Mouse (Mus musculus) cerebral cortex, adult 2 months (tissue): Measurements from ENCODE around the gene Gm10283.

ENCODE experiments used
- WGBS: fragments of 180-500 bp; shearing (Covaris S2); methylation state at CpG from one replicate; pipeline ENCODE4 v1.1.7; 2018; 5-methylcytosine and 5-hydroxymethylcytosine counted together

The Gm10283 gene

DNA sequence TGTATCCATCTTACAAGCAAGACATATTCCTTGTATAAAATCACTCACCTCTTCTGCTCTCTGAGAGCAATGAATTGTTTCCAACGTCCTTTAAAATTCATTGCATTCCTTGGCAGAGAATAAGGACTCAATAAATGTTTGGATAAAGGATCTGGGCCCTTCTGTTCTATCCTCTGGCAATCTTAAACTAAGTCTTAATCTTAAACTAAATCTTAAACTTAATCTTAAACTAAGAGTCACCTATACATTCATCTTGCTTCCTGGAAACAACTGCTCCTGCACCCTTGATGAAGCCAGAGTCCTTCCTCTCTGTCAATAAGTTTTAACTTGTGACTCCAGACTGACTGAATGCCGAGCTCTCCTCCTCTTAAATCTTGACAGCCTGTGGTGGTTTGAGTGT is at the start of gene Gm10283:
Gene Gm10283 (minus strand): TSS at position 101 of the 400 bp plus-strand sequence.
- 73% methylated on average over 2 of the region's 2 CpGs for WGBS

DNA sequence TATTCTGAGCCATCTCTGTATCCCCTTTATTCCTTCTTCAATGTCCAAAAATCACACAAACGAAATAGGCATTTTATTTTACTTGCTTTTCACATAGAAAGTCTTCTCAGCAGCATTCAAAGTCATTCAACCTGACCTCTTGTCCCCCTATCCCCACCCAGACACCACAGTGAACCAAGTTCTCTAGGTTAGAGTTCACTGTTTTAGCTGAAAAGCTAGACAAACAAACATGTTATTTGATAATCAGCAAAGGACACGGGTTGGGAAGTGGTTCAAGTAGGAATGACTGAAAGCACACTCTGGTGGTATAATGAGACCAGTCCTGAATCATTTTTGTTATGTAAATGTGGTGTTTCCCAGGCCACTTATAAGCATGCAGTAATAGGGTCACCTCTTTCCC is 31.9 kb upstream of the Gm10283 start:
- 52% methylated on average over 2 of the region's 2 CpGs for whole genome bisulfite sequencing

DNA sequence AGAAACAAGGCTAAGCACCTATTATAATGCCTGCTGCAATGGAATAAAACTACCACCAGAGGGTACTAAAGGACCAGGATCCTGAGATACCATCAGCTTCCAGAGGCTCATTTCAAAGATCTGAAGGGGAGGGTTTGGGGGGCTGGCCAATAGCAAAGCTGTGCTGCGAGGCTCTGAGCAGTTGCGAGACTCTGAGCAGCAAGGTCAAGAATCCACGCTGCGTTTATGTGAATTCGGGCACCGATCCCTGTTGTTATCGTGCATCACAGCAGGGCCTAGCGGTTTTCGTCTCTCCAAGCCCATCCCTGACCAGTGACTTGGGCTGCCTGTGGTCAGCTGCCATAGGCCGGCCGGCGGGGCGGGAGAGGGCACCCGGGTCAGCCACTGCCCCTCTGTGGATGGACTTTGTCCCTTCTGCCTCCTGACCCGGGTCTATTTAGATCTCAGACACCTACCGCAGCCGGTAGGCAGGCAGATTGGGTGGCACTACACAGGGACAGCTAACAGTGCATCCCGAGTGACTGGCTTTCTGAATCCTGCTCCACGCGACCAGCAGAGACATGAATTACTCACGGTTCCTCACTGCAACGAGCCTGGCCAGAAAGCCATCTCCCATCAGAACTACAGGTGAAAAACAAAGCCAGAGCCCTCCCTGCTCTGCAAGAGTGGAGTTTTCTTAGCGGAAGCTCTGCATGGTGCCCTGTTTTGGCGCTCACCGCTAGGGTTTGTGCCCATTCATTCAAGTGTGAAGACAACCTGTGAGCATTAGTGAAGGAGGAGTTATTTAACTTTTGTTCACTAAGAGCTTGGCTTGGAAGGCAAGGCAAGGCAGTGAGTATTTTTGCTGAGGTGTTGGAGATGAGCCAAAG is 2.9 kb upstream of the Gm10283 start, which contains the start of gene Aadat:
Gene Aadat (plus strand): TSS at position 280 of the 869 bp plus-strand sequence.
- under 1% methylated on average over 25 of the region's 25 CpGs for WGBS

DNA sequence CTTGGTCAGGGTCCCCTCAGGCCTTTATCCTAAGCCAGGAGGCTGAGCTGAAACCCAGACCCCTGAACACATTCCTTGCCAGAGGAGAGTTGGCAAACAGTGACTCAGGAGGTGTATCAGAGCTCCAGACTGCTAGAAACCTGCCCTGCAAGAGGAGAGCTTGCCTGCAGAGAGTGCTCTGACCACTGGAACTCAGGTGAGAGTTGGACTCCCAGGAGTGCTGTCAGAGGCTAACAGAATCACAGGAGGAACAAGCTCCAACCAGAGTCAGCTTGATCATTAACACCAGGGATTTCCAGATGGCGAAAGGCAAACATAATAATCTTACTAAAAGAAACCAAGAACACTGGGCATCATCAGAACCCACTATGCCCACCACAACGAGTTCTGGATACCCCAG is 8.0 kb downstream of the Gm10283 start:
- WGBS, result 85% methylated on average over 2 of the region's 2 CpGs

DNA sequence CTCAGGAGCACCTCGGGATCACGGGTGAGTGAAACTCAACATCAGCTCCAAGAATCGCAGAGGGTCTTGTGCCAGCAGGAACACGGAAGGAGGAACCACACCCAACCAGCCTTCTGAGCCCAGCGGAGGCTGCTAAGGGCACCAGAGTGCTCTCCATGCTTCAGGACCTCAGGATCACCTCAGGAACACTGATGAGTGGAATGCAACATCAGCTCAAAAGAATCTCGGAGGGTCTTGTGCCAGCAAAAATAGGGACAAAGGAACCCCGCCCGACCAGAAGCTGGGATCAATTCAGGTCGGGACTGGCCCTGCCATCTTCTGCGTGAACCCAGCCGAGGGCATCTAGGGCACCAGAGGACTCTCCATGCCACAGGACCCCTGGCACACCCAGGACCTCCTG is 8.4 kb downstream of the Gm10283 start:
- WGBS, result 93% methylated on average over 11 of the region's 11 CpGs

DNA sequence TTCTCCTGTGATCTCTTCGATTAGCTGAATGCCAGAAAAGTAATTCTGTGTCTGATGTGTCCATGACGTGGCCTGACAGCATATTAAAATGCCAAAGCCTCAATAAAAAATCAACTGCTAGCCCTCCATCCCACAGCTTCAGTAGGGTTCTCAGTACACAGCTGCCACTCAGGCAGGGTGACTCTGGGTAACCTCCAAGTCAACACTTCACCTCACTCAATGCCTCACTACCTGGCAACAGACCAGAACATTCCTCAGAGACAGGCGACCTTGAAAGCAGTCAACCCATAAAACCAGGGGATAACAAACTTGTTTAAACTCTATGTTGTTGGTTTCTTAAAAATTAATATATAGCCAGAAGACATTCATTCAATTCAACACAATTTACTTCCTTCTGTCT is 10.5 kb downstream of the Gm10283 start:
- WGBS, result 80% methylated on average over 3 of the region's 3 CpGs

DNA sequence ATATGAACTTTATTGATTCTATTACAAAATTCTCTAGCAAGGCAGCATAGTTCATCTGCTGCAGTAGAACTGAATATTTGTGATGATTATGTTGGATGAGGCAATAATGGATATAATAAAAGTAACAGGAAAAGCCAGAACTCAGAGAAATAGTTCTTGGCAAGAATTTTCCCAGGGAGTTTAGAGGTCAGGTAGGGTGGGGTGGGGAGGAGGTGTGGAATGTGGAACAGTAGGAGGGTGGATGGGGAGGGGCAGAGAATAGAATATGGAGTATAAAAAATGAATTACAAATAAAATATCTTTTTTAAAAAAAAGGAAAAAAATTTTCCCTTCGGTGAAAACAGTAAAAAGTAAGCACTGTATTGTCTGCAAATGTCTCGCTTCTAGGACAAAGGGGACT is 11.1 kb downstream of the Gm10283 start:
- 91% methylated on average over 2 of the region's 2 CpGs for WGBS

DNA sequence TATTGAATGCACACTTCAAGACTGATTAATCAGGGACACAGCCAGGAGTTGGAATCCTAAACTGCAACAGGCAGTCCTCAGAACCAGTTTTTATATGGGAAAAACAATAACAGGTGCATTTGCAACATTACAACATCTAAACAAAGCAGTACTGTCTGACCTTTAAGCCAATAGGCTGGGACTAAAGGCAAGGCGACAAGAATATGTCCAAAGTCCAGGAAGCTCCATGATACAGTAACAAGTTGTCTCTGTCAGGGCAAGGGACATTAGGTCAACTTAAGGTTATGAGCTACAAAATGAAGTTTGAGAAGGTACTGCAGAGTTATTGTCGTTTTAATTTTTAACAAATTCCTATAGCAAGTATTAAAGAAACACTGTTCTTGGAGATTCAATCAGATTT is 12.9 kb downstream of the Gm10283 start:
- WGBS, result 82% methylated on average over 2 of the region's 2 CpGs

DNA sequence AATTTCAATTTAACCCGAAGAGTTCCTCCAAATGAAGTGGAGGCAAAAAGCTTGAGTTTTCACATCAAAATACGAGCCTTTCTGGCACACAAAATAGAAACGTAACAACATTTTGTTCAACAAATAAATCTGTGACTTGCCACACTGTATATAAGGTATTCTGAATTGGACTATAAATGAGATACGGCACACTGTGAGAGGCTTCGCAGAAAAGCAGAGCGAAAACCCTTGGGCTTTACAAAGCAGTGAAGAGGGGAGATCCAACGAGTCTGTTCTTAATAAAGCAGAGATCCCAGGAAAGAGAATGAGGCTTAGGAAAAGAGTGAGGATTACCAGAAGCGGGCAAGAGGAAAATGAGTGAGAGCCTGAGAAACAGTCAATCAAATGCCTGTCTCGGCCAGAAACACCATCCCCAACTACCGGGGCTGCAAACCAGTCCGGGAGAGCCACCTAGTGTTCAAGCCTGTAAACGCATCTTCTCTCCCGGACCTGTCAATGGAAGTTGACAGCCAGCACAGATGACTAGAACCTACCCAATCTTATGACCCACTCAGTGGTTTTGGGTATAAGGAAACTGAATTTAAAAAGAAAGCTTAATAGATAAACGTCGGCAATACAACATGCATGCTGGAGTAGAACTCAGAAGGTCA is 36.2 kb downstream of the Gm10283 start:
- WGBS, result 24% methylated on average over 15 of the region's 15 CpGs

DNA sequence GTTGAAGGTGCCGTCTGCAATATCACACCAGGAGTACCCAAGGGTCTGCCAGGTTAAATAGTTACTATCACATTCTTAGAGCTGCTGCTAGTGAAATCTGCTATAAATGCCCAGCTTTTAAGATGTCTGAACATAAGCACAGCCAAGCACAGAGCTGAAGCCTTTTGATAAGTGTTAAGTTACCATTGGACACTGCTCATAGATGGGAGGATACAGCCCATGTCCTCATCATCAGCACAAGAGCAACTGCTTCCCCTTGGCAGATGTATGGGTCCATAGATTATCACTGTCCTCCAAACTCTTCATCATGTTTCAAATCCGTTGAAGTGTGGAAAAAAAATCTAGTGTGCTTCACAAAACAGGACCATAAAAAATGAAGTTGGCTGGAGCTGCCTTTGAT is 53.7 kb downstream of the Gm10283 start:
- 77% methylated on average over 2 of the region's 2 CpGs for WGBS

DNA sequence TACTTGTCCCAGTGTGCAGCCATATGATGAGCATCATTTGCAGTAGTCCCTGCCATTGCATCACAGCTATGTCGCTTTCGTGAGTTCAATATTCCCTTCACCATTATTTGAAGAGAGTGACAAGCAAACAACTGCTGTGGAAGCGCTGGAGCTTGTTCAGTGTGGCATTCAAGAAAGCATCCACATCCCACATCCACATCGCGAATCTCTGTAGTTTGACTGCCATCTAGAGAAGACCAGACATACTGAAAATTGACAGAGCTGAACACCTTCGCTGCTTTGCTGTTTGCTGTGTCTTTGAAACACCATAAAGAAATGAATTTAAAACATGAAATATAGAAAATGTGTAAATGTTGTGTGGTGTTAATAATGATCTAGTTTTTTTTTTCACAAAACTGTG is 58.0 kb downstream of the Gm10283 start:
- 42% methylated on average over 6 of the region's 6 CpGs for WGBS

DNA sequence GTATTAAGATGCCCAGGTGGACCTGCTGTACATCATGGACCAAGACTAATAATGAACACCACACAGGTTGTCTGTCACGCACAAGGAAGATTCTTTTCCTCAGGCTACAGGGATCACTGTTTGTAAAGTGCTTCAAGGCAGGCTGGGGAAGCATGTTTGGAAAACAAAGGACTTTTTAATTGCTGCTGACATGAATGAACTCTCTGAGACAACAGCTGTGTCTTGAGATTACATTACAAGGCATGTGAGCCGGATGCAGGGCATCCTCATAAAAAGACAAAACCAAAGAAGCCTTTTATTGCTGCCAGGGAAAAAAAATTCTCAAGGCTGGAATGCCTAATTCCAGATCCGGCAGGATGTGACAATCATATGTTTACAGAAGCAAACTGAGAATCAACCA is 64.4 kb downstream of the Gm10283 start:
- WGBS, result 60% methylated on average over 3 of the region's 3 CpGs

DNA sequence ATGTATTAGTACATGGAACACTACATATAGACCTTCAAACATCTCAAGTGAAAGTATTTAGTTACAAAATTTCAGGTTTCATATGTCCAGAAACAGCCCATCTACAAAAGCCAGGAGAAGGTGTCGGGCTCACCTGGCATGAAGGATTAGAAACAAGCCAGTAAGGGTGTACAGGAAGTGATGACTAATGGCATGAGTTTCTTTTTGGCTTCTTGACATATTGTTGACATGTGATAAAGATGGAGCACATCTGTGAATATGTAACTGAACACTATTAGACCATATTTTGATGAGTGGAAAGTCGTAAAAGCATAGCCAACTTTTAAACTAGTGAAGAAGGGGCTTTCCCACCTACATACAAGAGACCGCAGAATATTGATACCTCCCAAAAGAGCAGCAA is 66.1 kb downstream of the Gm10283 start:
- WGBS, result 94% methylated on average over 3 of the region's 3 CpGs

DNA sequence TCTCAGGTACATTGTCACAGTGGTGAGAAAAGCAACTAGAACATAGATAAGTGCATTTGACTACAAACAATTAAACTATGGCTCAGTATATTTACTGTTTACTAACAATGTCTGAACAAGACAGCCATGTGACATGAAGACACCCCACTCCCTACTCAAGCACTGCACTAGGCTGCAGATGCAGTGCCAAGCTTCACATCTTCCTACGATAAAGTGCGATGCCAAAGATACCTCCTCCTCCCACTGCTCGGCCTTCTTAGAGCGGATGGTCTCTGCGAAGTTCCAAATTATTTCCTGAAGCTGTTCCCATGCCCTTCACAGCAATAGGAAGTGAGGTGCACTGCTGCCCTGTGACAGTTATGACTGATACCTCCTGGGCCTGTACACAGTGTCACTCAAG is 70.3 kb downstream of the Gm10283 start:
- WGBS, result 64% methylated on average over 5 of the region's 5 CpGs

DNA sequence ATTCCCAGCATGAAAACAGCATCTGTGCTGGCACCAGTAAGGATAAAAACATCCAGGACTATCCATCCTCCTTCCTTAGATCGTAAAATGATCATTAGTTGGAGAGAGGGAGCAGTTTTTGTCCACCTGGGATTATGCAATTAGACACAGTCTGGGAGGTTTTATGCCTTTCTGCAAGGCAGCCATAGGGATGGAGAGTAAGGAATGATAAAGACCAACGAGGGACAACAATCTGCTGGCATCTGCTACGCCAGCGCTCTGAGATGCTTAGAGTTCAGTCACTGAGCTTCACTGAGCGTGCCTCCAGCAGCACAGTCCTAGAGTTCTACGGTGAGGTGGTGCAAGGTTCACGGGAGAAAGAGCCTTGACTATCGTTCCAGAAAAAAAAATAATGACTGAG is 96.6 kb downstream of the Gm10283 start:
- WGBS, result 87% methylated on average over 8 of the region's 8 CpGs

DNA sequence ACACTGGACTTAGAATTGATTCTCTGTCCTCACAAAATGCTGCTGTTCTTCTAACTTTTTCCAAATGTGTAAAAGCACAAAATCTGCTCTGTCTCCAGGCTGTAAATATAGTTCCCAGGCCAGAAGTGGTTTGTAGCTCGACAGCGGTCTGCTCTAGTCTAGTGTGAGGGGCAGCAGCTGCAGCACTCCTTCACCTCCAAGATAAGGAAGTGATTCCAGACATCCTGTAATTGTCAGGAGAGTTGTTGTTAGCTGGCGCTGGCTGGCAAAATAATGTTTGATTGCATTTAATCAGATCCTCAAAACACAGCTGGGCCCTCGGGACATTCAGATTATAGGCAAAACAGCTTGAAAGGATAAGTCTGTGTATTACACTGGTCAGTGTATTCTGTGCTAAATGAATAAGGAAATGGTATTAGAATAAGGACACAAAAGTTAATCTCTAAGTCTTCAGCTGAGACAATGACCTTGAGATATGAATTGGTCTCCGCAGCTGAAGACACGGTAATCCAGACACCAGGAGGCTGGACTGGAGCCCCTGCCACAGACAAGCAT is 97.9 kb downstream of the Gm10283 start:
- WGBS, result 56% methylated on average over 6 of the region's 6 CpGs

DNA sequence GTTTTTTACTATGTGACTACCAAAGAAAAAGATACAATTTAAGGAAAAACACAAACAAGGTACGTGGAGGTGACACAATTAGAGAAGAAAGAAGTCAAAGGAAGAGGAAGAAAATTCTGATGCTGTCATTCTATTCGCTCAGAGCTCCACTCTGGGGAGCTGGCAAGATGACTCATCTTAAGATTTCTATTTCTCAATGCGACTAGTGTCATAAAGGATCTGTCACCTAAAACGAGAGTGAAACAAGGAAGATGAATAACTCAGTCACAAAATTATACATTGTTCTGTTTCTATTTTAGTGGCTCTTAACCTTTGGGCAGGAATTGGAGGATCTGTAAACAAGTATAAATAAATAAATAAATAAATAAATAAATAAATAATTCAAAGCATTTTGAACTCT is 109.3 kb downstream of the Gm10283 start:
- WGBS, result 51% methylated on average over 4 of the region's 4 CpGs

DNA sequence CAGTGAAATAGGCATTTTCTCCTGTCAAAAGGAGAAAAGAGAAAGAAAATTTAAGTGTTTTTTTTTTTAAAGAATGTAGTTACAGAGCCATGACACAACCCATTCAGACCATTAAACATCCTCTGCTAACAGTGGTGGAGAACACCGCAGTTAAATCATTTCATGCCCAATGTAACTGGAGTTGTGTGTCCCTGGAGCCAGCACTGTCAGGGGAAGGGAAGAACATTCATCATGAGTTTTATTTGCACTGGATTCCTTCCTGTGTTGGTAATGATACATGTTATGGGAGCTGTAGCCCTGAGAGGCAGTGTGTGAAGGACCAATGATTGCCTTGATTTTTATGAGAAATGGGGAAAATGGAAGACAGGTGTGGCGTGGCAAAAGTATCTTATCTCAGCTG is 116.4 kb downstream of the Gm10283 start:
- 93% methylated on average over 2 of the region's 2 CpGs for WGBS
